Mouse (Mus musculus) cortical plate, adult 2 months (tissue): ENCODE results near the gene Snta1. TPM values are rescaled to one million over a fixed set of nuclear protein-coding genes. Genes with fewer than 3 reads are reported as not detected.

Source experiments
- H3K27ac ChIP-seq: fragments of 200-500 bp; 2 replicates; pipeline ENCODE4 v1.5.1; 2012; ENCODE audit warnings: low read length, control low read depth, inconsistent platforms; ENCODE audit not compliant: insufficient read depth
- H3K4me1 ChIP-seq: fragments of 200-500 bp; 2 replicates; pipeline ENCODE4 v1.6.1; 2011; ENCODE audit warnings: low read length; ENCODE audit not compliant: control insufficient read depth, insufficient read depth
- H3K4me3 ChIP-seq: fragments of 200-500 bp; 2 replicates; pipeline ENCODE4 v1.5.1; 2011; ENCODE audit warnings: mild to moderate bottlenecking, low read length, control low read depth; ENCODE audit not compliant: insufficient read depth
- CTCF ChIP-seq: fragments of 200-500 bp; IDR thresholded peaks from 2 replicates; pipeline ENCODE4 v1.5.1; 2011; ENCODE audit warnings: mild to moderate bottlenecking, control low read depth, low read length; ENCODE audit not compliant: insufficient read depth; ENCODE audit errors: extremely low read depth
- POLR2A ChIP-seq: fragments of 200-500 bp; IDR thresholded peaks from 2 replicates; pipeline ENCODE4 v1.6.1; 2011; ENCODE audit warnings: mild to moderate bottlenecking, low read length, control low read depth; ENCODE audit not compliant: insufficient read depth; ENCODE audit errors: extremely low read depth
- polyA plus RNA-seq: library from polyadenylated mRNA; depleted of rRNA; stranded (reverse); fragments of >200 nt; gene quantifications from 2 replicates; pipeline ENCODE4 v1.2.3, GENCODE M21; 2012; rRNA removed

The Snta1 gene
- polyA plus RNA-seq, 1 experiment, result 36.2 TPM

- Histone ChIP-seq H3K27ac (no peak overlapping the region), H3K4me1 (no peaks in the 10 kb centered on the region), H3K4me3 (no peak overlapping the region)
- no peak for TF ChIP-seq CTCF
- no peak for TF ChIP-seq POLR2A
Measured at GRCm38 (mm10) chr2:154339356-154339755, 68.5 kb downstream of the Snta1 start.

GRCm38 (mm10) chr2:154338161-154338560 is 69.7 kb downstream of the Snta1 start:
- no peak for TF ChIP-seq POLR2A
- Histone ChIP-seq H3K27ac (no peak overlapping the region), H3K4me3 (no peak overlapping the region), H3K4me1 (no peaks in the 10 kb centered on the region)

GRCm38 (mm10) chr2:154335572-154335971 is 72.3 kb downstream of the Snta1 start:
- Histone ChIP-seq H3K4me1 (no peaks in the 10 kb centered on the region), H3K27ac (no peak overlapping the region), H3K4me3 (no peak overlapping the region)
- TF ChIP-seq CTCF (no peak), POLR2A (no peak)

GRCm38 (mm10) chr2:154326852-154327251 is 81.0 kb downstream of the Snta1 start:
- TF ChIP-seq CTCF, result no peak
- TF ChIP-seq POLR2A, result no peak
- H3K27ac ChIP-seq, result no peak overlapping the region
- no peaks in the 10 kb centered on the region for H3K4me1 ChIP-seq
- no peak overlapping the region for H3K4me3 ChIP-seq

Other genes starting within 250 kb of the Snta1 start
- not detected in 2 replicates for gene Bpifa5, start 245.5 kb downstream of the Snta1 start, polyA plus RNA-seq
- 0.08 and 0.10 TPM in 2 replicates for gene Bpifb1, start 217.3 kb downstream of the Snta1 start, polyA plus RNA-seq
- 0.21 TPM in 1 of 2 replicates, not detected in the other for gene Bpifb5, start 184.4 kb downstream of the Snta1 start, polyA plus RNA-seq
- gene Bpifb9a, start 150.2 kb downstream of the Snta1 start, polyA plus RNA-seq, result not detected in 2 replicates
- gene Bpifb9b, start 100.9 kb downstream of the Snta1 start, polyA plus RNA-seq, result not detected in 2 replicates
- 14.9 and 17.7 TPM in 2 replicates for gene Cdk5rap1, start 35.1 kb downstream of the Snta1 start, polyA plus RNA-seq
- 30.4 and 32.9 TPM in 2 replicates for gene Cbfa2t2, start 28.4 kb upstream of the Snta1 start, polyA plus RNA-seq
- 0.94 and 1.0 TPM in 2 replicates for gene 1700003F12Rik, start 139.0 kb upstream of the Snta1 start, polyA plus RNA-seq
- not detected in 2 replicates for gene Actl10, start 143.7 kb upstream of the Snta1 start, polyA plus RNA-seq
- gene Necab3, start 150.8 kb upstream of the Snta1 start, polyA plus RNA-seq, result 122 and 131 TPM in 2 replicates
- gene E2f1, start 161.8 kb upstream of the Snta1 start, polyA plus RNA-seq, result 14.2 and 15.2 TPM in 2 replicates
- 20.9 and 21.5 TPM in 2 replicates for gene Pxmp4, start 195.6 kb upstream of the Snta1 start, polyA plus RNA-seq
- 11.4 and 11.7 TPM in 2 replicates for gene Zfp341, start 205.2 kb upstream of the Snta1 start, polyA plus RNA-seq
- 0.26 TPM in 1 of 2 replicates, not detected in the other for gene 4930519P11Rik, start 205.3 kb upstream of the Snta1 start, polyA plus RNA-seq
- gene Chmp4b, start 243.6 kb upstream of the Snta1 start, polyA plus RNA-seq, result 297 and 298 TPM in 2 replicates